Mouse (Mus musculus) A20 (cell line): ENCODE data around the gene Trim72.
"Not testable (repeated sequence)": the region's sequence is repeated elsewhere in the genome, so short reads cannot be mapped to it uniquely, and the experiment has no call there.

Source experiments
- DNase-seq: peaks from one replicate; pipeline ENCODE4 v3.0.0-alpha.2; 2011; ENCODE audit warnings: low read depth, low spot score

The Trim72 gene

DNA sequence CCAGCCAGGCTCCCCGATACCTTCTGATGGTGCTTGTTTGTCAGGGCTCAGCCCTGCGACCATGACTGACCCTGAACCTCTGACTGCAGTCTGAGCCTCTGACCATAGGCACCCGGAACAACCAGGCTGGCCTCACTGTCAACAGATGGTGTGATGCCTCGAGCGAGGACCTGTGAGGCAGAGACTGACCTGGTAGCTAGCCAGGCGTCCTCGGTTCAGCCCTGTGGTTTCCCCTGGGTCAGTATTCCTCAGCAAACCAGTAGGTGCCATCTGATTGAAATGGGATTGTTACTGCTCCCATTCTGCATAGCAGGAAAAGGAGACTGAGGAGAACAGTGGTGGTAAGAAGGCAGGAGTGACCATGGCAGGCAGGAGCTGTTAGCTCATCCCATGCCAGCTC is 2.4 kb downstream of the Trim72 start:
- DNase-seq, result no peak

- no peak for DNase-seq
These were observed 6.1 kb downstream of the Trim72 start for GRCm38 (mm10) chr7:128009715-128010340.

GRCm38 (mm10) chr7:128012136-128012780 is 8.5 kb downstream of the Trim72 start:
- DNase-seq, result no peak

DNA sequence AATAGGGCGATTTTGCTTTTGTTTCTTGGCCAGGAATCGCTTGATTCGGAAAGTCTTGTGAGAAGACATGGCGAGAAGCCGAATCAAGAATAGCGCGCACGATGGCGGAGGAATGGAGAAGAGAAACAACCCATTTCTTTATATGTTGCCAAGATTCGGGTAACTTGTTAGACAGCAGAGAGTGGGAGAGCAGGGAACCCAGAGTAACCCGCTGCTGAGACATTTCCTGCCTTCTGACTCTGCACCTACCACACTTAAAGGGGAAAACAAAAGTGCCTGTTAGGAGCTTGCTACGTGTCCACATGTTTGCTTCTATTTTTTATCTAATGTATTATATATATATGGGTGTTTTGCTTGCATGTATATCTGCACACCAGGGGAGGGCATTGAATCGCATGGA is 9.4 kb downstream of the Trim72 start:
- no peak for DNase-seq

DNA sequence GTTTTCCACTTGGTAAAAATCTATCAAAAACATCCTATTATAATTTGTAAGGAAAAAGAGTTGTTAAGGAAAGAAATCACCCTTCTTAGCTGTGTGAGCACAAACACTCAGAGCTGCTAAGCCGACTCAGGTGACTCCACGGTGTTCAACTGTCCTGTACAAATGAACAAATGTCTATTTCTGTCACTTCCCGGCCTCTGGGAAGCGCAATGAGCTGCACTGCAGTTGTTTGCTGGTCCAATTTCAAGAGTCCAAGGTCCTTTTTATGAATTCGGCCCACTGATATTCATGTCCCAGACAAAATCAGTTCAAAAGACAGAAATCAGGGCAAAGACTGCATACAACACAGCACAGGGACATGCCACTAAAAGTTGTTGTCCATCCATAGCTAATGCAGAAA is 12.4 kb downstream of the Trim72 start:
- DNase-seq, result not testable (repeated sequence)

DNA sequence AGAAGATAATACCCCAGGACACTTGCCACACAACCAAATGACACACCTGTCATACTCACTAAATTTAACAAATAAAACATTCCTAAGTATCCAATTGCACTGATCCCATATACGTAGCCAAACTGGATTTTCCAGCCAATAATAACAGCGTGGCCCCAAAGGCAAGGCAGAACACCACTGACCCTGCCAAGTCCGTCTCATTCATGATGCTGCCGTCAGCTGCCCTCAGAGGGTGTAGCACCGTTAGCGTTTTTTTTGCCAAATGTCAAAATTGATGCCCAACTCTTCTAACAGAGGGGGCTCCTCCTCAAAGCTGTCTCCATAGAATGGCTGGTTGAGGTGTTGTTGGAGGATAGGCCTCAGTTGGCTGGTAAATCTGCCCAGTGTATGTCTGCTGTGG is 12.9 kb downstream of the Trim72 start:
- DNase-seq, result no peak

DNA sequence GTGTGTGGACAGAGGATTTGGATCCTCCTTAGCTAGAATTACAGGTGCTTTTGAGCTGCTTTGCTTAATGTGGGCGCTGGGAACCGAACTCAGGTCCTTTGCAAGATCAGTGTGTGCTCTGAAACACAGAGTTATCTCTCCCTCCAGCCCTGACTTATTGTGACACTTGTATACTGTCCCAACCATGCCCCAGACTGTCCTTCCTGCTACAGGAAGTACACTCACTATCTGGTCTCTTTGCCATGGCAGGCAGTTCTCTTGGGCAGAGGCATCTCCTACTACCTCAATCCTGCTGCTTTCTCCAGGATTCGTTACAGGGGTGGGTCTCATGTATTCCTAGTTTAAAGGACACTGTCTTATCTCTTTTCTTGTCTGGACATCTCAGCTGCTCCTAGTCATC is 14.5 kb downstream of the Trim72 start:
- no peak for DNase-seq

GRCm38 (mm10) chr7:128019187-128019586 is 15.4 kb downstream of the Trim72 start:
- DNase-seq, result no peak

GRCm38 (mm10) chr7:128022974-128023373 is 19.2 kb downstream of the Trim72 start:
- peak; percentile 53 for DNase-seq

- no peak for DNase-seq
These were observed 19.8 kb downstream of the Trim72 start for GRCm38 (mm10) chr7:128023565-128023964.

GRCm38 (mm10) chr7:128024364-128024763 is 20.6 kb downstream of the Trim72 start:
- DNase-seq, result no peak

- DNase-seq, result no peak
These were observed 21.2 kb downstream of the Trim72 start for GRCm38 (mm10) chr7:128024932-128025331.

GRCm38 (mm10) chr7:128025381-128025780 is 21.6 kb downstream of the Trim72 start:
- DNase-seq, result no peak

DNA sequence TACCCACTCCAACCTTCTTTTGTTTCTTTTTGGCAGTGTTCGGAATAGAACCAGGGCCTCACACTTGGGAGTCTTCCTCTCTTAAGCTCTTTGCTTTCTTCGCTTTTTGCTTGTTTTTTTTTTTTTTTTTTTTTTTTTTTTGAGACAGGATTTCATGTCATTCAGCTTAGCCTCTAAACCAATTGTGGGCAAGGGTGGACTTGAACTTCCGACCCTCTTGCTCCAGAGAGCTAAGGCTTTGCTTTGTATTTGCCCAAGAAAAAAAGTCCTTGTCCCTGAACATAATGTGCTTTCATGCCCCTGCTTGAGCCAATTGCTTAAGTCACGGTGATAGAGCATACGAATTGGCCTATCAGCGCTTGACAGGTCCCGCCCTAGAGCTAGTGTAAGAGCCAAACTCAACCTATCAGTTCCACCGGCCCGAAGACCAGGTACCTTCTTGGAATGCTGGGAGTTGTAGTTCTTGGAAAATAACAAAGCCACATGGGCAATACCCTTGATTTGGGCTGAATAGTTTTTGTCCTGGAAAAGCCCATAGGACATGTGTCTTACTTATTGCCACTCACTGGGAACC is 27.7 kb downstream of the Trim72 start:
- DNase-seq, result peak; percentile 19

DNA sequence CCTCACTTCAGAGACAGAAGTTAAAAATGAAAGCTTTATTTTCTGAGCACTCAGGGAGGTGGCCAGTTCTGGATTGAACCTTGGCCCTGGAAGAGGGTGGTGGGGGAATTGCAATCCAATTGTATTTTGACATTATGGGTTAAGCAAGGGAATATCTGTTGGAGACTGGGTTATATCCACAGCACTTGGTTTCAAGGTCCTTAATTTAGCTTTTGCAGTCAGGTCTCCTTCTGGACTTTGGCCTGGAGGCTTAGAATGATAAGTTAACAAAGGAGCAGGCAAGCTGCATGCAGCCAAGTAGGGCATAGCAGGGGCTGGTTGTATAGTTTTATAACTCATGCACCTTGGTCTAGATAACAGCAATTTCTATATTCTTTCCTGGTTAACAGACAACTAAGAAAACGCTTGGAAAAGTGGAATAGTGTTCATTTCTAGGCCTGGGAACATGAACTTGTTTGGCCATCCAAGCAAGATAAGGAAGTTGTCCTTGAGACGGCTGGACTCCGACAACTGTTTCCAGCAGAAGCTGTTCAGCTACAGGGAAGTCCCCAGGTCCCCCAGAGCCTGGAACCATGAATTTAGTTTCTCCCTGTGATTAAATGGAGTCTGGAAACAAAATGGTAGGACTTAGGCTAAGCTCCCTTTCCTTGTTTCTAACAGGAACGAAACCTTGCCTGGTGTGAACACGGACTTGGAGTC is 28.7 kb downstream of the Trim72 start:
- no peak for DNase-seq

GRCm38 (mm10) chr7:128032989-128033293 is 29.2 kb downstream of the Trim72 start:
- DNase-seq, result no peak

DNA sequence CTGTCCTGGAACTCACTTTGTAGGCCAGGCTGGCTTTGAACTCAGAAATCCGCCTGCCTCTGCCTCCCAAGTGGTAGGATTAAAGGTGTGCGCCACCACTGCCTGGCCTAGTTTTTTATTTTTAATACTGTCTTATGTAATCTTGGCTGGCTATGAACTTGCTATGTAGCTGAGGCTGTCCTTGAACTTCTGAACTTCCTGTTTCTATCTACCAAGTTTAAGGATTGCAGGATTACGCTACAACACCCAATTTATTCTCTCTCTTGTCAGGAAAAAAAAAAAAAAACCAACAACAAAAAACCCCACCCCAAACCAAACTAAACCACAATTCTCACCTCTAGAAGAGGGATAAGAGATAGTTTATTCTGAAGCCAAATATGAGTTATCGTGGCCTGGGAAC is 29.9 kb downstream of the Trim72 start:
- DNase-seq, result no peak

- DNase-seq, result not testable (repeated sequence)
These were observed 38.5 kb downstream of the Trim72 start for GRCm38 (mm10) chr7:128042161-128042820.

GRCm38 (mm10) chr7:128044142-128044785 is 40.5 kb downstream of the Trim72 start:
- DNase-seq, result peak; percentile 13

DNA sequence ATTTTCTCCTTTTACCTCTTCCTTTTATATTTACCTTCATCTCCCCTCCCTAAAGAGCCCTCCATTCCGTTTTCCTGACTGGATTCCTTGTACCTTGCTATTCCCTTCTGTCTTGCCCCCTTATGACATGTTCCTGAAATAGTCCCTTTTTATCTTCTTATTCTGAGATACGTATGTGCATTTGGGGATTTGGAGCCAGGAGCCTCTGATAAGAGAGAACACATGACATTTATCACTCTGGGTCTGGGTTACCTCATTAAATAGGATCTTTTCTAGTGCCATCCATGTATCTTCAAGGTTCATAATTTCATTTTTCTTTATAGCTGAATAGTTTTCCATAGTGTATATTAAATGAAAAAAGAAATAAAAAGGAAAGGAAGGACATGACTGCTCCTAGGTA is 41.9 kb downstream of the Trim72 start:
- DNase-seq, result no peak

DNA sequence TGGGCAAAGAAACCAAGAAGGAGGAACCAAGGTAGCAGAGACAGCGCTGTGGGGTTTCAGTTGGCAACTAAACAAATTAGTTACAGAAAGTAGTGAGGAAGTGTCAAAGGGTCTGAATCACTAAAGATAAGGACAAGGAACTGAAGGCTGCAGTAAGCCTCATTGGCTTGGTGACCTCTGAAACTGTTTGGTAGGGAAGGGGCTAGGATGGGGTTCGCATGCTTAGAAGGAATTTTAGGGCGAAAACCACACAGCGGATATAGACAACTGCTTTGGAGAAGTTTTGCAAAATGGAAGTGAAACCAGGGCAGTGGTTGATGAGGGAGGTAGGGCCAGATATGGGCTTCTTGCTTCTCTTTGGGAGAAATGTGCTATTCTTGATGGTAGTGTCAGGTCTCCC is 45.1 kb downstream of the Trim72 start:
- peak; percentile 80 for DNase-seq

- DNase-seq, result no peak
These were observed 45.5 kb downstream of the Trim72 start for GRCm38 (mm10) chr7:128049254-128049653.
